Mouse (Mus musculus): ENCODE results near the gene Farp1. TPM values are rescaled to one million over a fixed set of nuclear protein-coding genes. Genes with fewer than 3 reads are reported as not detected.

The Farp1 gene
- polyA plus RNA-seq, 1 experiment from 2014 or later: 35.6 TPM

DNA sequence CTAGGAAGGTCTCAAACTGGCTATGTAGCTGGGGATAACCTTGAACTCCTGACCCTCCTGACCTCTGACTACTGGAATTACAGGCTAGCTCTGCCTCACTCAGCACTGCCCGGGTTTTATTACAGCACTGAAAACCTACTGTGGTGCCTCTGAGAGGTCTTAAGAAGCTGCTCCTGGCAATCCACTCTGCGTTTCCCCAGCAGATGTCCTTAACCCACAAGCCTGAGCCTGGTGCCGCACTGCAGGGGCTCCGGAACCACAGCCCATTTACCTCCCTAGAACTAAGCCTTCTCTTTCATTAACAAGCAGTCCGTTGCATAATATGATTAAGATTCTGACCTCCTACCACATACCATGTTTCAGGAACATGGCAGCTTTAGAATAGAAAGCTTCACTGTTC lies 281.1 kb downstream of the Farp1 start:
- Histone ChIP-seq H3K4me1 (peaks cover 20% of the 10 kb centered on the region), H3K4me2 (replicated peaks) (no peak overlapping the region), H3K9me3 (no peaks in the 10 kb centered on the region), H3K27ac (replicated peaks) (no peak overlapping the region), H3K27me3 (no peaks in the 10 kb centered on the region), H3K9ac (replicated peaks) (no peak overlapping the region), H3K4me3 (no peak overlapping the region), H3K36me3 (no peaks in the 10 kb centered on the region)
- WGBS: 52% methylated on average over 5 of the region's 5 CpGs
- no peak; the same call in 1 of the 2 replicates for ATAC-seq (replicated peaks)

- no peaks in the 10 kb centered on the region for H3K9me3 ChIP-seq
- 72% methylated on average over 13 of the region's 13 CpGs for WGBS
- 0 out of 2 replicates have a peak, but pooled peaks have one; percentile 20 for ATAC-seq (replicated peaks)
- no peak overlapping the region for H3K4me3 ChIP-seq
- no peaks in the 10 kb centered on the region for H3K27me3 ChIP-seq
- H3K27ac ChIP-seq (replicated peaks): no peak overlapping the region
- H3K4me2 ChIP-seq (replicated peaks): no peak overlapping the region
- no peak overlapping the region for H3K9ac ChIP-seq (replicated peaks)
- peaks cover 20% of the 10 kb centered on the region for H3K4me1 ChIP-seq
- H3K36me3 ChIP-seq: no peaks in the 10 kb centered on the region
These were observed 281.8 kb downstream of the Farp1 start for GRCm38 (mm10) chr14:121316631-121317311.

DNA sequence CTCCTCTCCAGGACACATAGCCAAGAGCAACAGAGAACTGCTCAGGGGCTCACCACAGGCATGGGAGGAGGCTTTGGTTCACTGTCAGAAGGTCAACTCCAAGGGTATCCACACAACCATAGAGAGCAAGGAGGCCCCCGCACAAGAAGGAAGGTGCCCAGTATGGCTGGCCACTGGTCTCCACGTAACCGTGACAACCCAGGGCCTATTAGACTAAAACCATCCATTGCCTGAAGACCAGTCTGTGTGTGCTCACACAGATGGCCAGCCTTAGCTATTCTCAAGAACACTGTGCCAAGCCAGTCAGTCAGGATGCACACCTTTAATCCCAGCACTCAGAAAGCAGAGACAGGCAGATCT lies 282.3 kb downstream of the Farp1 start:
- H3K36me3 ChIP-seq: no peaks in the 10 kb centered on the region
- H3K9ac ChIP-seq (replicated peaks): no peak overlapping the region
- no peak overlapping the region for H3K27ac ChIP-seq (replicated peaks)
- H3K4me1 ChIP-seq: peaks cover 20% of the 10 kb centered on the region
- WGBS: 89% methylated on average over 3 of the region's 3 CpGs
- no peak overlapping the region for H3K4me2 ChIP-seq (replicated peaks)
- 0 out of 2 replicates have a peak, but pooled peaks have one; percentile 9 for ATAC-seq (replicated peaks)
- H3K27me3 ChIP-seq: no peaks in the 10 kb centered on the region
- H3K9me3 ChIP-seq: no peaks in the 10 kb centered on the region
- H3K4me3 ChIP-seq: no peak overlapping the region

GRCm38 (mm10) chr14:121318382-121318781 lies 283.4 kb downstream of the Farp1 start:
- WGBS: 90% methylated on average over 5 of the region's 5 CpGs
- no peaks in the 10 kb centered on the region for H3K36me3 ChIP-seq
- H3K4me2 ChIP-seq (replicated peaks): no peak overlapping the region
- no peaks in the 10 kb centered on the region for H3K27me3 ChIP-seq
- H3K4me1 ChIP-seq: peaks cover 20% of the 10 kb centered on the region
- H3K27ac ChIP-seq (replicated peaks): no peak overlapping the region
- no peak for ATAC-seq (replicated peaks)
- no peak overlapping the region for H3K4me3 ChIP-seq
- H3K9me3 ChIP-seq: no peaks in the 10 kb centered on the region
- no peak overlapping the region for H3K9ac ChIP-seq (replicated peaks)

GRCm38 (mm10) chr14:121322150-121322549 lies 287.1 kb downstream of the Farp1 start:
- WGBS: 90% methylated on average over 5 of the region's 5 CpGs

DNA sequence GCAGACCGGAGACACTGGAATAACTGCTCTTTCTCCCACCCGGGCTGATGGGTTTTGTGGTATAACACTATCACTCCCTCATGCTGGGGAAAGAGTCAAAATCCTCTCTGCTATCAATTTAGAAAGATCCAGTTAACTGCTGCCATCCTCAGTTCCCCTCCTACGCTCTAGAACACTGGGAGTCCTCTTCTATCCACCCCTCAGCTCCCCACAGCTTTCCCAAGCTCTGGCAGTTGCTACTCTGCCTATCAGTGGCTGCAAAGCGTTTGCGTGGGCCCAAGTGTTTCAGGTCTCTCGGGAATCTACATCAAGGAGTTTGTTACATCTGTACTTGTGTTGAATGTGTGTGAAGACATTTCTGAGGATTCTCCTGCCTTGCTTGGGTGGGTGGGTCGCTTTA lies 287.6 kb downstream of the Farp1 start:
- H3K27me3 ChIP-seq: no peaks in the 10 kb centered on the region
- no peaks in the 10 kb centered on the region for H3K4me1 ChIP-seq
- H3K9me3 ChIP-seq: no peaks in the 10 kb centered on the region
- H3K4me3 ChIP-seq: no peak overlapping the region
- no peak overlapping the region for H3K27ac ChIP-seq (replicated peaks)
- H3K4me2 ChIP-seq (replicated peaks): no peak overlapping the region
- H3K9ac ChIP-seq (replicated peaks): no peak overlapping the region
- ATAC-seq (replicated peaks): no peak
- no peaks in the 10 kb centered on the region for H3K36me3 ChIP-seq
- WGBS: 90% methylated on average over 7 of the region's 7 CpGs

More at GRCm38 (mm10) chr14:121322150-121322549, 287.1 kb downstream of the Farp1 start:
- no peaks in the 10 kb centered on the region for H3K36me3 ChIP-seq
- no peak for ATAC-seq (replicated peaks)
- H3K27me3 ChIP-seq: no peaks in the 10 kb centered on the region
- no peaks in the 10 kb centered on the region for H3K9me3 ChIP-seq
- H3K4me3 ChIP-seq: no peak overlapping the region
- no peak overlapping the region for H3K9ac ChIP-seq (replicated peaks)
- 0 out of 2 replicates have a peak, but pooled peaks cover 1% of the 10 kb centered on the region for H3K4me1 ChIP-seq
- H3K4me2 ChIP-seq (replicated peaks): no peak overlapping the region
- H3K27ac ChIP-seq (replicated peaks): no peak overlapping the region

GRCm38 (mm10) chr14:121324521-121325330 lies 289.7 kb downstream of the Farp1 start:
- Histone ChIP-seq H3K36me3 (no peaks in the 10 kb centered on the region), H3K27ac (replicated peaks) (no peak overlapping the region), H3K4me3 (no peak overlapping the region), H3K4me1 (no peaks in the 10 kb centered on the region), H3K9me3 (no peaks in the 10 kb centered on the region), H3K9ac (replicated peaks) (no peak overlapping the region), H3K27me3 (no peaks in the 10 kb centered on the region), H3K4me2 (replicated peaks) (no peak overlapping the region)
- no peak for ATAC-seq (replicated peaks)
- WGBS: 87% methylated on average over 17 of the region's 17 CpGs

DNA sequence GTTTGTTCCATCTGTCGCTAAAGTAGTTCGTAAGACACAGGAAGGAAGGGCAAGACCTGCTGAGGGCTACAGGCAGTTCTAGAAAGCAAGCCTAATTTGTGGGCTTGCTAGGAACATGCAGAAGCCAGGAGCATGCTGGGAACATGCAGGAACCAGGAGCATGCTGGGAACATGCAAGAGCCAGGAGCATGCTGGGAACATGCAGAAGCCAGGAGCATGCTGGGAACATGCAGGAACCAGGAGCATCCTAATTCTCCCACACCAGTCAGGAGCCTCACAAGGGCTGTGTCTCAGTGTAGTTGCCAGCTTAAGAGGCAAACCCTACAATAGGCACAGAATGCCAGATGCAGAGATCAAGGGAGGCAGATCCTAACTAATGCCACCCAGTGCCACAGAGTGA lies 291.4 kb downstream of the Farp1 start:
- no peak overlapping the region for H3K27ac ChIP-seq (replicated peaks)
- no peaks in the 10 kb centered on the region for H3K9me3 ChIP-seq
- H3K36me3 ChIP-seq: no peaks in the 10 kb centered on the region
- no peak for ATAC-seq (replicated peaks)
- no peak overlapping the region for H3K9ac ChIP-seq (replicated peaks)
- 85% methylated on average over 2 of the region's 2 CpGs for WGBS
- no peaks in the 10 kb centered on the region for H3K4me1 ChIP-seq
- no peaks in the 10 kb centered on the region for H3K27me3 ChIP-seq
- H3K4me3 ChIP-seq: no peak overlapping the region
- H3K4me2 ChIP-seq (replicated peaks): no peak overlapping the region

DNA sequence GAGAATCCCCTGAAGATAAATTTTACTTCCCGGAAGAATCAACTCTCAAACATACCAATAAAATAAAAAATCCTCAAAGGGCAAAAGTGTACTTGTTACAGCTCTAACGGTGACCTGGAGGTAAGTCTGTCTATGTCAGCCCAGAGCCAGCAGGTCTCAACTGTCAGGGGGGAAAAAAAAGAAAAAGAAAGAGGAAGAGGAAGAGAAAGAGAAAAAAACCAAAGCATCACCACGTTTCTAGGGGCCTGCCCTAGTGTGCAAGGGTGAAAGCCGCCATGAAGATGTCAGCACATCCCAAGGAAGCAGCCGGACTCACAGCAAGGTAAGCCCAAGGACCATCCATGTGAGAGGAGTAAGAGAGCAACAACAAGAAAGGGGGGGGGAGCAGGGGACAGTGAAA lies 293.9 kb downstream of the Farp1 start:
- ATAC-seq (replicated peaks): no peak
- Histone ChIP-seq H3K4me1 (no peaks in the 10 kb centered on the region), H3K27me3 (no peaks in the 10 kb centered on the region), H3K36me3 (no peaks in the 10 kb centered on the region), H3K4me2 (replicated peaks) (no peak overlapping the region), H3K9me3 (no peaks in the 10 kb centered on the region), H3K9ac (replicated peaks) (no peak overlapping the region), H3K4me3 (no peak overlapping the region), H3K27ac (replicated peaks) (no peak overlapping the region)
- WGBS: 89% methylated on average over 5 of the region's 5 CpGs

DNA sequence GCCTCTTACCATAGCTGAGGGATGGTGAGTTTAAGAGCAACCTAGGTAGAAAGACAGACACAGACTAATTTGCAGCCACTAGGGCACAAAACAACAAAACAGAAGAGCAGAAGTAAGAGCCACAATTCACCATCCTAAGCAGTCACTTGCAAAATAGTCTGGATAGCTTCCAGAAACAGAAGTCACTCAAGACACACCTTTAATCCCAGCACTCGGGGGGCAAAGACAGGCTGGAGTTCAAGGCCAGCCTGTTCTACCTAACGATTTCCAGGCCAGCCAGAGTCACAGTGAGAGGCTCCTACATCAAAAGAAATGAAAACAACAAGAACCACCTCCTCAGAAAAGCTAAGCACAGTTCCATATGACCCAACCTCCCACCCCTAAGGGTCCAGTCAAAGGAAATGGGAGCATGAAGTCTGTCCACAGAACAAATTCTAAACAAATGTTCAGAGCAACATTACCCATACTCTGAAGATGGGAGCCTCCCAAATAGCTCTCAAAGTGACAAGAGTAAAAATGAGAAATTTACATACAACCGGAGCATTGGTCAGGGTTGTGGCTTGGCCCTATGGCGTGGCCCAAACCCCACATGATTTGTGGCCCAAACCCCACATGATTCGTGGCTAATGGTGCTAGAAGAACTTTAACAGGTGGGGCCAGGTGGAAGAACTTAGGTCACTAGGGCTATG lies 294.5 kb downstream of the Farp1 start:
- H3K9me3 ChIP-seq: no peaks in the 10 kb centered on the region
- no peaks in the 10 kb centered on the region for H3K4me1 ChIP-seq
- WGBS: 73% methylated on average over 5 of the region's 5 CpGs
- H3K4me2 ChIP-seq (replicated peaks): no peak overlapping the region
- H3K27ac ChIP-seq (replicated peaks): no peak overlapping the region
- H3K4me3 ChIP-seq: no peak overlapping the region
- H3K36me3 ChIP-seq: no peaks in the 10 kb centered on the region
- no peak for ATAC-seq (replicated peaks)
- no peak overlapping the region for H3K9ac ChIP-seq (replicated peaks)
- H3K27me3 ChIP-seq: no peaks in the 10 kb centered on the region

DNA sequence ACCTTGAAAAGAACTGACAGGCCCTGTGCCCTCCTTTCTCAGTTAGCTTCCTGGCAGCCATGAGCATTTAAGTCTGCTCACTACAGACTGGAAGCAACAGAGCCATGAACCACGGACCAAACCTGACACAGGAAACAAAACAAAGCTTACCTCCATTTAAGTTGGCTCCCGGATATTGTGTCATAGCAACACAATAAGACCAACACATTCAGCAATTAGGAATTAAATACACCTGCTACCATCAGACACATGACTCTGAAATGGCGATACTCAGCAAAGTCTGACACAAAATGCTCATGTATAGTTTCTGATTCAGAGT lies 295.0 kb downstream of the Farp1 start:
- H3K36me3 ChIP-seq: no peaks in the 10 kb centered on the region
- H3K4me3 ChIP-seq: no peak overlapping the region
- WGBS: 75% methylated on average over 3 of the region's 3 CpGs
- H3K9me3 ChIP-seq: no peaks in the 10 kb centered on the region
- H3K27me3 ChIP-seq: no peaks in the 10 kb centered on the region
- H3K4me2 ChIP-seq (replicated peaks): no peak overlapping the region
- no peak overlapping the region for H3K9ac ChIP-seq (replicated peaks)
- no peak for ATAC-seq (replicated peaks)
- H3K27ac ChIP-seq (replicated peaks): no peak overlapping the region
- H3K4me1 ChIP-seq: no peaks in the 10 kb centered on the region

Measured in forebrain, embryonic 15.5 days (tissue).